Mouse (Mus musculus) R1 (cell line): ENCODE measurements around the gene Pde4b.
A peak's percentile ranks its signal among the peaks of the same experiment; 100 is the strongest.

Source experiments
- DNase-seq: peaks from one replicate; pipeline ENCODE4 v3.0.0-alpha.2; 2018; ENCODE audit warnings: low read depth, low spot score

The Pde4b gene

GRCm38 (mm10) chr4:102478104-102478503, 390.8 kb downstream of the Pde4b start:
- DNase-seq = no peak

GRCm38 (mm10) chr4:102478860-102479259, 391.5 kb downstream of the Pde4b start:
- no peak for DNase-seq

GRCm38 (mm10) chr4:102480830-102481484, 393.6 kb downstream of the Pde4b start:
- no peak for DNase-seq

- DNase-seq = no peak
These were observed 396.1 kb downstream of the Pde4b start for GRCm38 (mm10) chr4:102483354-102484018.

GRCm38 (mm10) chr4:102484738-102485137, 397.4 kb downstream of the Pde4b start:
- DNase-seq = no peak

- no peak for DNase-seq
These were observed 399.0 kb downstream of the Pde4b start for GRCm38 (mm10) chr4:102486134-102486920.

GRCm38 (mm10) chr4:102486921-102487240, 399.5 kb downstream of the Pde4b start:
- DNase-seq = no peak

GRCm38 (mm10) chr4:102488000-102488399, 400.7 kb downstream of the Pde4b start:
- DNase-seq = no peak

- no peak for DNase-seq
These were observed 404.3 kb downstream of the Pde4b start for GRCm38 (mm10) chr4:102491468-102492123.

GRCm38 (mm10) chr4:102492911-102493310, 405.6 kb downstream of the Pde4b start:
- DNase-seq = no peak

- DNase-seq = peak; percentile 69
These were observed 406.2 kb downstream of the Pde4b start for GRCm38 (mm10) chr4:102493342-102494128.

- DNase-seq = peak; percentile 7
These were observed 406.9 kb downstream of the Pde4b start for GRCm38 (mm10) chr4:102494203-102494602.

- no peak for DNase-seq
These were observed 407.7 kb downstream of the Pde4b start for GRCm38 (mm10) chr4:102495001-102495400.

GRCm38 (mm10) chr4:102495474-102495873, 408.1 kb downstream of the Pde4b start:
- DNase-seq = no peak

- DNase-seq = no peak
These were observed 409.2 kb downstream of the Pde4b start for GRCm38 (mm10) chr4:102496269-102497177.

GRCm38 (mm10) chr4:102497221-102497620, 409.9 kb downstream of the Pde4b start:
- no peak for DNase-seq

GRCm38 (mm10) chr4:102498169-102498919, 411.0 kb downstream of the Pde4b start:
- no peak for DNase-seq

GRCm38 (mm10) chr4:102498920-102499316, 411.6 kb downstream of the Pde4b start:
- no peak for DNase-seq

GRCm38 (mm10) chr4:102505714-102506113, 418.4 kb downstream of the Pde4b start:
- no peak for DNase-seq
